Mouse (Mus musculus): ENCODE data around the gene Borcs8. TPM values are rescaled to one million over a fixed set of nuclear protein-coding genes. Genes with fewer than 3 reads are reported as not detected.

The Borcs8 gene
- polyA plus RNA-seq, 1 experiment, result not detected

DNA sequence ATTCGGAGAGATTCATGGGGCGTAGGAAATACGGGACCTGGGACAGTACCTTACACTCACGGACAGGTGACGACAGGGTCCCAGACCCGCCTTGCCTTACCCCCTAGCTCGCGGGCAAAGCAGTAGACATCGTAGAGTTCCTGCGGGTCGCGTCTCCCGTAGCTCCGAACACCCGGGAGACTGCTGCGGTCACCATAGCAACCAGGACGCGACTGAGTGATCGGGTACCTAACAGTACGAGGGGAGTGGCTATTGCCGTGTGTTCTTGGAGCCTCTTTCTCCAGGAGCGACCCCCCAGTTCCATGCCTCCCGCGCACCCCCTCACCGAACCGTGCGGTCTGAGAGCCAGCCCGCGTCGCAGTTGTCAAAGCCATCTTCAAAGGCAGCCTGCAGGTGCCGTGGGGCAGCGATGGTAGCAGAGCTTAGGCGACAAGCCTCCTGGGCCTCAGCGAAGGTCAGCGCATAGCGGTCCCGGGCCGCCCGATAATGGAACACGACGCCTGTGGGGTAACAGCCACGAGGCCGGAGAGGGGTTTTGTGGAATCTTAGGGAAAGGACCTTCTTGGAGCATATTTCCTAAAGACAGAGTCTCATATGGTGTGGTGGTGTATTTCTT, 26.8 kb upstream of the Borcs8 start:
- WGBS, result 41% methylated on average over 43 of the region's 43 CpGs
- TF ChIP-seq POLR2A (IDR thresholded peaks at IDR 0.05; ENCODE audit: insufficient read depth, low read depth, low read length), result no peak
- TF ChIP-seq CTCF (IDR thresholded peaks at IDR 0.05; ENCODE audit: insufficient read depth, low read depth, low read length), result no peak
- Histone ChIP-seq H3K4me3 (ENCODE audit: insufficient read depth, low read depth, low read length) (no peak overlapping the region), H3K4me1 (ENCODE audit: control insufficient read depth, insufficient read depth, low read length) (peaks cover 26% of the 10 kb centered on the region), H3K27ac (ENCODE audit: insufficient read depth, low read depth, low read length) (no peak overlapping the region)

DNA sequence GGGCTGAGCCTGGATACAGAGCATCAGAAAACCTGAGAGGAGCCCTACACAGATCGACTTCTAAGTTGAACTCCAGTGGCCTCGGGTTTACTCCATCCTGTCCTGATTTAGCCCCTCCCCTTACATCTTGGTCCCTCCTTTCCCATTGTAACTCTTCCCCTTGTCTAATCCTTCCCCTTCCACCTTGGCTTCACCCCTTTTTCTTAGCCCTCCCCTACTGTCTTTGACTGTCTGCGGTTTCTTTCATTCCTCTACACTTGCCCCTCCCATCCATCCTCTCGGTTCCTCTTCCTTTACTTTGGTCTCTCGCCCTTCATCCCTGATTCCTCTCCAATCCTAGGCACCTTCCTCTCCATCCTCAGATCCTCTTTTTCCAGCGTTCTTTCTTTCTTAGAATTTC, 24.8 kb upstream of the Borcs8 start:
- TF ChIP-seq POLR2A (IDR thresholded peaks at IDR 0.05; ENCODE audit: insufficient read depth, low read depth, low read length) (no peak), CTCF (IDR thresholded peaks at IDR 0.05; ENCODE audit: insufficient read depth, low read depth, low read length) (no peak)
- WGBS, result 46% methylated on average over 6 of the region's 6 CpGs
- H3K27ac ChIP-seq (ENCODE audit: insufficient read depth, low read depth, low read length), result no peak overlapping the region
- no peak overlapping the region for H3K4me3 ChIP-seq (ENCODE audit: insufficient read depth, low read depth, low read length)
- peaks cover 39% of the 10 kb centered on the region for H3K4me1 ChIP-seq (ENCODE audit: control insufficient read depth, insufficient read depth, low read length)

DNA sequence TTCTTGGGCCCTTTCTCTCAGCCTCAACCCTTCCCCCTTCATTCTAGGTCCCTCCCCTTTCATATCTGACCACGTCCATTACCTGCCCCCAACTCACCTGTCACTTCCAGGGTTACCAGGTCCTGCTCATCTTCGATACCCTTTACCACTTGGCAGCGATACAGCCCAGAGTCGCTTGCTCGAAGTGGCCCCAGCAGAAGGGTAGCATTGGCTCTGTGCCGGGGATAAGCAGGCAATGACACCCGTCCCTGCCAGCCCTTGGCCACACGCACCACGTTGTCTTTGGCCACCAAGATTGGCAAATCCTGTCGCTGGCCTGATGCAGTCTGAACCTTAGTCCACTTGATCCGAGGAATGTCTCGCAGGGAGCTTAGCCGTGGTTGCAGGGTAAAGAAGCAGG, 24.4 kb upstream of the Borcs8 start:
- no peak overlapping the region for H3K4me3 ChIP-seq (ENCODE audit: insufficient read depth, low read depth, low read length)
- WGBS, result 60% methylated on average over 13 of the region's 13 CpGs
- no peak for TF ChIP-seq CTCF (IDR thresholded peaks at IDR 0.05; ENCODE audit: insufficient read depth, low read depth, low read length)
- TF ChIP-seq POLR2A (IDR thresholded peaks at IDR 0.05; ENCODE audit: insufficient read depth, low read depth, low read length), result no peak
- no peak overlapping the region for H3K27ac ChIP-seq (ENCODE audit: insufficient read depth, low read depth, low read length)
- peaks cover 40% of the 10 kb centered on the region for H3K4me1 ChIP-seq (ENCODE audit: control insufficient read depth, insufficient read depth, low read length)

DNA sequence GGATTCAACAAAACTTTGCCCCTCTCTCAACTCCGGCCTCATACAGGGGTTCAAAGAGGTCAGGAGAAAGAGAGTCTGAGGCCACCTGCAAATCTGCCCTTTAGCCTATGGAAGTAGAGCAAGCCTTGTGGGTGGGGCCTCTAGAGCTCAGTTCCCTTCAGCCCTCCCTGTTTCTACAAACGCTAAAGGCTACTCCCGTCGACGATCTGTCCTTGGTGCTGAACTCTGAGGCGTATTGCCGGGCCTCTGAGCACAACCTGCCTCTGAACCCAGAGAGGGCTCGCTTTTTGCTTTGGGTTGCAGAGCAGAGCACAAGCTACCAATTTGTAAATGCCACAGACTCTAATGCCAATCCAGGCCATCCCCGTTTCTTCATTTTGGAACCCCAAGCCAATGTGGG, 21.7 kb upstream of the Borcs8 start:
- H3K4me3 ChIP-seq (ENCODE audit: insufficient read depth, low read depth, low read length), result no peak overlapping the region
- no peak overlapping the region for H3K27ac ChIP-seq (ENCODE audit: insufficient read depth, low read depth, low read length)
- TF ChIP-seq POLR2A (IDR thresholded peaks at IDR 0.05; ENCODE audit: insufficient read depth, low read depth, low read length), result no peak
- TF ChIP-seq CTCF (IDR thresholded peaks at IDR 0.05; ENCODE audit: insufficient read depth, low read depth, low read length), result no peak
- 29% methylated on average over 9 of the region's 9 CpGs for WGBS
- peaks cover 30% of the 10 kb centered on the region for H3K4me1 ChIP-seq (ENCODE audit: control insufficient read depth, insufficient read depth, low read length)

DNA sequence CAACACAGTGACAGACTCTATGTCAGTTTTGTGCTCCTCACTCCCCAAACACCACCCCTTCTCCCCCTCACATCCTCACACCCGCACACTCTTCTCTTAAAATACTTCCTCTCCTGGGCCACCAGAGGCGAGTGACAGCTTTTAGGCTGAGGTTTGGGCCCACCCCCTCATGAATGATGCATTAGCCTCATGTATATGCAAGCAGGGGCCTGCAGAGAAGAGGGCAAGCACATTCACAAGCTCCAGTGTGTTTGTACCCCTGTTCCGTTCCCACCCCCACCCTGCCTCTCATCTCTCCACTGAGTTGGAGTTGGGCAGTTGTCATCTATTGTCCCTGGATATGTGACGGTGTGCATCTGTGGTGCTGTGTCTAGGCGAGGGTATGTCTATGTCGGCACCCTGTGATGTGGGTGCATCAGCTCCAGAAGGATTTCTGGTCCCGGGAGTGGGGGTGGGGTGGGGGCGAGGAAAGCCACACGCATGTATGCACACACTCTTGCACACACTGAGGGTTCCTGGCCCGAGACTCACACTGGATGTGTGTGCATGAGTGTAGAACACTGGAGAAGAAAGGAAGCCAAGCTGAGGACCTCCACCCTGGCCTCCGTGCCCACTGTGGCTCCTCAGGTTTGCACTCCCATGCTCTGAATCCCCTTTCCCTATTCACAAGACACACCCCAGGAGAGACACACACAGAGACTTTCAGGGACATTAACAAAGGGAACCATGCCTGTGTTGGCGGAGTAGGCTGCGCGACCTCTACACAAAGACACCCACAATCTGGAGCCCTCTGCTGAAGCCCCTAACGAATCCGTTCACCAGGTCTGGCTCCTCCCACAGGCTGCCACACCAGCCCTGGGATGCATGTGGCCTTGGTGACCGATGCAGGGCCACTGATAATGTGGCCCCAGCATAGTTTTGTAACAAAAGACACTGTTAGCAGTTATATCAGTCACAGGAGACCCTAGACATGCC, 20.3 kb upstream of the Borcs8 start:
- Histone ChIP-seq H3K4me3 (ENCODE audit: insufficient read depth, low read depth, low read length) (peak overlapping the region; percentile 79), H3K4me1 (ENCODE audit: control insufficient read depth, insufficient read depth, low read length) (peaks cover 27% of the 10 kb centered on the region), H3K27ac (ENCODE audit: insufficient read depth, low read depth, low read length) (peak overlapping the region; percentile 86)
- 3% methylated on average over 17 of the region's 17 CpGs for WGBS
- no peak for TF ChIP-seq CTCF (IDR thresholded peaks at IDR 0.05; ENCODE audit: insufficient read depth, low read depth, low read length)

DNA sequence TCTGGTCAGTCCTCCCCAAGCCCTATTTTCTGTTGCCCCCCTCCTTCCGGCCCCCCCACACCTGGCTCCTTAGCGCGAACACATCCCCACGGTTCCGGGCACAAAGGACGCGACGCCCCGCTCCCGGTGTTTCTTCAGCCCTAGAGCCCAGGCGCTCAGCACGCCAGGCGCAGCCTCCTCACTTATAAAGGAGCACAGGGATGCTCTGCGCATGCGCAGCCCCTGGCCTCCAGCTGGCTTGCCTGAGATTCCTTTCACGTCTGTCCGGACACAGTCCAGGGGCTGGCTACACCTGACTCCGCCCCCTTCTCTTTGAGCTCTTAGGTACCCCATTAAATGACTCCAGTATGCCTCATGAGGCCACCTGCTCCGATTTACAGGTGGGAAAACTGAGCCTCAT, 18.6 kb upstream of the Borcs8 start, which contains the start of gene Ncan:
Gene Ncan (minus strand): TSS at position 207 of the 400 bp plus-strand sequence.
- WGBS, result under 1% methylated on average over 19 of the region's 19 CpGs
- Histone ChIP-seq H3K4me3 (ENCODE audit: insufficient read depth, low read depth, low read length) (peak within 1 kb of the TSS; percentile 79), H3K4me1 (ENCODE audit: control insufficient read depth, insufficient read depth, low read length) (peaks cover 26% of the 10 kb centered on the region), H3K27ac (ENCODE audit: insufficient read depth, low read depth, low read length) (peak within 1 kb of the TSS; percentile 86)
- TF ChIP-seq POLR2A (IDR thresholded peaks at IDR 0.05; ENCODE audit: insufficient read depth, low read depth, low read length) (peak; percentile 96), CTCF (IDR thresholded peaks at IDR 0.05; ENCODE audit: insufficient read depth, low read depth, low read length) (no peak)

DNA sequence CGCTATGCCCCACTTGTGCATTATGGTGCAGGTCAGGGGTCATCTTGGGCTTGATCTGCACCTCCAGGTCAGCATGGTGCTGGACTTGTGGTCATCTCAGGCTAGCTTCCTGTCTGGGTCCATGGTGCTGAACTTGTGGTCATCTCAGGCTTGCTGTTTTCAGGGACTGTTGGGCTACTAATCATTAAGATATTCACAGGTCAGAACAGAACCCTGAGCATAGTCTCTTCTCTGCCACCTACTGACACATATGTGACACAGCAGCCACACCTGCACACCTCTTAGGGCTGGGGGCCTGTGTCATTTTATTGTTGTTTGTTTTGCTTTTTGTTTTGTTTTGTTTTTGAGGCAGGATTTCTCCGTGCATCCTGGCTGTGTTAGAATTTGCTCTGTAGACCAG, 16.4 kb upstream of the Borcs8 start:
- WGBS, result 54% methylated on average over 2 of the region's 2 CpGs
- peaks cover 13% of the 10 kb centered on the region for H3K4me1 ChIP-seq (ENCODE audit: control insufficient read depth, insufficient read depth, low read length)

DNA sequence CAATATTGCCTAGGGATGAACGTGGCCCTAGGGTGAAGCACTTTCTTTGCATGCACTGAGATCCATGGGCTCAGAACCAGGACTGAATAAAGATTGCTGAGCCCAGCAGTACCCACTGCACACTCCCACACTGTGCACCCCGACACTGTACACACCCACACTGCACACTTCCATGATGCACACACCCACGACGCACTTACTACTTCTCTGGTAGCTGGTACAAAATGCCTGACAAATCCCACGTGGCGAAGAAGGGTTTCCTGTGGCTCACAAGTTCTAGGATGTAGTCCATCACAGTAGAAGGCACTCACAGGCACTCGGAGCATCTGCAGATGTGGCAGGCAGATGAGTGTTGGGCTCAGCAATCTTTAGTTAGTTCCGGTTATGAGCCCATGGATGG, 14.3 kb upstream of the Borcs8 start:
- 67% methylated on average over 8 of the region's 8 CpGs for WGBS
- no peak overlapping the region for H3K27ac ChIP-seq (ENCODE audit: insufficient read depth, low read depth, low read length)
- no peak for TF ChIP-seq CTCF (IDR thresholded peaks at IDR 0.05; ENCODE audit: insufficient read depth, low read depth, low read length)
- TF ChIP-seq POLR2A (IDR thresholded peaks at IDR 0.05; ENCODE audit: insufficient read depth, low read depth, low read length), result no peak
- no peak overlapping the region for H3K4me3 ChIP-seq (ENCODE audit: insufficient read depth, low read depth, low read length)
- H3K4me1 ChIP-seq (ENCODE audit: control insufficient read depth, insufficient read depth, low read length), result peaks cover 16% of the 10 kb centered on the region

More for the DNA sequence above, 16.4 kb upstream of the Borcs8 start:
- no peak overlapping the region for H3K27ac ChIP-seq (ENCODE audit: insufficient read depth, low read depth, low read length)
- TF ChIP-seq POLR2A (IDR thresholded peaks at IDR 0.05; ENCODE audit: insufficient read depth, low read depth, low read length) (no peak), CTCF (IDR thresholded peaks at IDR 0.05; ENCODE audit: insufficient read depth, low read depth, low read length) (no peak)
- no peak overlapping the region for H3K4me3 ChIP-seq (ENCODE audit: insufficient read depth, low read depth, low read length)

DNA sequence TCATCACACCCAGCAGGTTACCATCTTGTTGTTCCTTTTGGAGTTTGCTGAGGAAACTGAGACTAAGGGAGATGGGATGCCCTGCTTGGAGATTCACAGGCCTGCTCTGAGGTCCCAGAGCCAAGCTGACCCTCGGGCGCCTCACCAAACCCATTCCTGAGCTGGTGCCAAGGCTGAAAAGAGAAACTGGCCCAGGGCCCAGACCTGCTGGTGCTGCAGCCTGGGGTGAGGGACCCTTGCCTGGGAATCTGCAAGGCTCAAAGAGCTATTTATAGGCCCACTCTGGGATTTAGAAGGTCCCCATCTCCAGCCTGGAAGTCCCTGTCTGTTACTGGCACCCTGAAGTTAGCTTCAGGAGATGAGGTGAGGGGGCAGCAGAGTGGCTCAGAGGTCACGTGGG, 10.9 kb upstream of the Borcs8 start:
- WGBS, result 25% methylated on average over 3 of the region's 3 CpGs
- Histone ChIP-seq H3K27ac (ENCODE audit: insufficient read depth, low read depth, low read length) (peak overlapping the region; percentile 84), H3K4me3 (ENCODE audit: insufficient read depth, low read depth, low read length) (no peak overlapping the region), H3K4me1 (ENCODE audit: control insufficient read depth, insufficient read depth, low read length) (peaks cover 31% of the 10 kb centered on the region)
- TF ChIP-seq CTCF (IDR thresholded peaks at IDR 0.05; ENCODE audit: insufficient read depth, low read depth, low read length) (no peak), POLR2A (IDR thresholded peaks at IDR 0.05; ENCODE audit: insufficient read depth, low read depth, low read length) (no peak)
